Mouse (Mus musculus): Measurements from ENCODE around the gene Trafd1.

The Trafd1 gene

DNA sequence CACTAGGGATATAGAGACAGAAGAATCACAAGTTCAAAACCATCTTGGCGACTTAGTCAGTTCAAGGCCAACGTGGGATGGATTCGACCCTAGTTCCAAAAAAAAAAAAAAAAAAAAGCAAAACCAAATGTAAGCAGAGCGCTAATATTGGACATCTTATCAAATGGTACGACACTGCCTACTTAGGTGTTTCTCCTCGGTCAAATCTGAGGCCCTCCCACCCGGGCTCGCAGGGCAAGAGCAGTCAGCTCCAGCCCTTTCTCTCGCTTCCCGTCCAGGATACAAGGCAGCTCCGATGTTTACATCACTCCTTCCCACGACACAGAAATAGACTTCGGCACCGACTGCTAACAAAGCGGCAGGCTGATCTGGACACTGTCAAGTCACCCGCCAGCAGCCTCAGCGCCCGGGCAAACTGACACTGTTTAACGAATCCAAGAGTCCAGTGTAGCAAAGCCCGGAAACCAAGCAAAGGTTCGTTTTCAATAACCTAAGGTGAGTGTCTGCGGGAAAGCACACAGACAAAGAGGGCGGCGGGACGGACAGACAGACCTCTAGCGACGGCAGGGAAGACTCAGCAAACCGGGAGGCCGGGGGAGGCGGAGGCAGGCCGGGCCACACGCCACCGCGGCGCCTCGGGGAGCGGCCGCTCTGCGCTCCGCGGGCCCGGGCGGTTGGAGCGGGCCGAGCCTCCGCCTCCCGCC is 523 bp downstream of the Trafd1 start:
- peak; percentile 25 for DNase-seq (ENCODE audit: low read depth, low spot score)

DNA sequence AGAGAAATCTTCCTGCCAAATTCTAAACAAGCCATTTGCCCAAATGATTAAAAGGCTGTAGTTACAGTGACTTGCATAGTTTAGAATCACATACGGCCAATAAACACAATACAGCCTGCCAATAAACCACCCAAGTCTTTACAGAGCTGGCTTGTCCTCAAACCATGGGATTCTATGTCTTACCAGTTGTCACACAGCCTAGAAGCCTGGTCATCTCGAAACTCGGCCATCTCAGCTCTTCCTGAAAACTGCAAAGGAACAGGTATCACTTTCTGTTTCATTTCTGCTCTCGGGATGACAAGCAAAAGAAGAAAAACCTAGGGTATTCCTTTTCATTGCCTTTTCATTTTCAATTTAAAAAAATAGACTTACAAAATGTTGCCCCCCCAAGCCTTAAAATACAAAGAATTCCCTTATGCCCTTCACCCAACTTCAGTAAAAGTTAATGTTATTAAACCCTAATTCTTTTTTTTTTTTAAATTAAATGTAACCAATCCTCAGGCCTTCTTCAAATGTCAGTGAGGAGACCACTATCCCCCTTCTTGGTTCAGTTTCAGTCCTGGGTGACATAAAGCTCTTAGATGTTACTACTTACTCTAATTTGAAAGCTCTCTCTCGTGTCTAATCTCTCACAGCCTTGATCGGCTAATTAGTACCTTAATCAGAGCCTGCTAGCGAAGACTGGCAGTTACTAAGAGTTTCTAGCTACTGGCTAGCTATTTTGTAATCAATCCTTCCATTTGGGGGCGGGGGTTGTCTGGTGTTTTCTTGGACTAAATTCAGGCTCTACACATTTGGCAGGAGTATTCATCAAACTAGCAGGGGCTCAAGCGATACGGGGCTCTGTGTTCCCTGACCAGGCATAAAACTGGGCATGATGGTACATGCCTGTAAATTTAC is 1.3 kb downstream of the Trafd1 start:
- no peak for DNase-seq (ENCODE audit: low read depth, low spot score)

DNA sequence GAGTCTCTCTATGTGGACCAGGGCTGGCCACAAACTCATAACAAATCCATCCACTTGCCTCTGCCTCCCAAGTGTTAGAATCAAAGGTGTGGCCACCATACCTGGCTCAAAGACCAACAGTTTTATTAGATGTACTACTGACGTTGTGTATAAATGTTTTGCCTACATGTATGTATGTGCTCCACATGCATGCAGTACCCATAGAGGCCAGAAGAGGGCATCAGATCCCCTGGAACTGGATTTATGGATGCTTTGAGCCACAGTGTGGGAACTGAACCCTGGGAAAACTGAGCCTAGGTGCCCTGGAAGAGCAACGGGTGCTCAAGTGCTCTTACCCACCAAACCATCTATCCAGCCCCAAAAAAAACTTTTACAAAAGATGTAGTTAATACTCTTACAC is 4.7 kb downstream of the Trafd1 start:
- peak; percentile 64 for DNase-seq (ENCODE audit: low read depth, low spot score)

DNA sequence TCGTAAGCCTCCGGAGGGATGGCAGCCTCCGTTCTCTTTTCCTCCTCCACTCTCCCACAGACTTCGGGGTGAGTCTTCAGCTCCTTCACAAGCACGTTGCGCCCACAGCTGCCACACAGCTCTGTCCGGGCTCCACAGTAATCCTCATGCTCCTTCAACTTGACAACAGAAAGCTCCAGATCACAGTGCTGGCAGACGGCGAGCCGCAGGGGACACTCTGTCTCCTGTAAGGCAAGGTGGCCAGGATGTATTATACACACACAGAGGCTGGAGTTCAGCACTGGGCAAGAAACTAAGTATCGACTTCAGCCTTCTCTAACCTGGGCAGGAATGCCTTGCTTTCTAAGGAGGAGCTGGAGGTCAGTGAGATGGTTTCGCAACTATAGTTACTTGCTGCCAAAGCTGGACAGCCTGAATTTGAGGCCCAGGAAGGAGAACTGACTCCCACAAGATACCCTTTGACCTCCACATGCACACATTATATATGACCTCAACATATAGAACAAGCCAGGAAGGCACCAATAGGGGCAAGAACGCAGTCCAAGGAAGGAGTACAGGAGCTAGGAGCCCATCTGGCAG is 6.7 kb downstream of the Trafd1 start:
- no peak for DNase-seq (ENCODE audit: low read depth, low spot score)

DNA sequence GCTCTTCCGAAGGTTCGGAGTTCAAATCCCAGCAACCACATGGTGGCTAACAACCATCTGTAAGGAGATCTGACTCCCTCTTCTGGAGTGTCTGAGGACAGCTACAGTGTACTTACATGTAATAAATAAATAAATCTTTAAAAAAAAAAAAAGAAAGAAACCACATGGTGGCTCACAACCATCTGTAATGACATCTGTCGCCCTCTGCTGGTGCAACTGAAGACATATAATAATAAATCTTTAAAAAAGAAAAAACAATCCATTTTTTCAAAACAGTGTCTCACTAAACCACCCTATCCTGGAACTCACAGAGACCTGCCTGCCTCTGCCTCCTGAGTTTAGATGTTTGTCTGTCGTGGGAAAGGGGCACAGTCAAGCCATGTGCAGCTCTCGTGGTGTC is 8.5 kb downstream of the Trafd1 start:
- DNase-seq (ENCODE audit: low read depth, low spot score) = peak; percentile 53

- no peak for DNase-seq (ENCODE audit: low read depth, low spot score)
Measured at GRCm38 (mm10) chr5:121374790-121375189, 10.6 kb downstream of the Trafd1 start.

GRCm38 (mm10) chr5:121371712-121372111 is 13.7 kb downstream of the Trafd1 start:
- DNase-seq (ENCODE audit: low read depth, low spot score) = no peak

DNA sequence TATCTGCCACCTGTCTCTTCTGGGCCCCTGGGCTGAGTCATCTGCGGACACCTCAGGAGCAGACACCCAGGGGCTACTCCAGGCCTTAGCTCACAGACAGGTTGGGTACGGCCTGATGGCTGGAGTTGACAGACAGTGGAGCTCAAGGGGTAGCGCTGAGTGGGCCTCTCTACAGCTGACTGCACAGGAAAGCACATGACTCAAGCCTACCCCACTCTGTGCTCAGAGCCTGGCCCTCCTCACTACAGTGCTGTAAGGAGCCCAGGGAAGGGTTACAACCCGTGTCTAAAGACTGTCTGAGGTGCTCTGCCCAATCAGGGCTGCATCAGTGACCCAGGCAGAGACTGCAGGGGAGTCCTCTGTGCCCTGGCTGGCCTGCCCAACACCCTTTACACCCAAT is 18.2 kb downstream of the Trafd1 start:
- no peak for DNase-seq (ENCODE audit: low read depth, low spot score)

GRCm38 (mm10) chr5:121366449-121367225 is 18.8 kb downstream of the Trafd1 start:
- no peak for DNase-seq (ENCODE audit: low read depth, low spot score)

- no peak for DNase-seq (ENCODE audit: low read depth, low spot score)
Measured at GRCm38 (mm10) chr5:121363441-121363840, 22.0 kb downstream of the Trafd1 start.

- DNase-seq (ENCODE audit: low read depth, low spot score) = no peak
Measured at GRCm38 (mm10) chr5:121361696-121362095, 23.7 kb downstream of the Trafd1 start.

GRCm38 (mm10) chr5:121359229-121359628 is 26.2 kb downstream of the Trafd1 start:
- DNase-seq (ENCODE audit: low read depth, low spot score) = no peak

DNA sequence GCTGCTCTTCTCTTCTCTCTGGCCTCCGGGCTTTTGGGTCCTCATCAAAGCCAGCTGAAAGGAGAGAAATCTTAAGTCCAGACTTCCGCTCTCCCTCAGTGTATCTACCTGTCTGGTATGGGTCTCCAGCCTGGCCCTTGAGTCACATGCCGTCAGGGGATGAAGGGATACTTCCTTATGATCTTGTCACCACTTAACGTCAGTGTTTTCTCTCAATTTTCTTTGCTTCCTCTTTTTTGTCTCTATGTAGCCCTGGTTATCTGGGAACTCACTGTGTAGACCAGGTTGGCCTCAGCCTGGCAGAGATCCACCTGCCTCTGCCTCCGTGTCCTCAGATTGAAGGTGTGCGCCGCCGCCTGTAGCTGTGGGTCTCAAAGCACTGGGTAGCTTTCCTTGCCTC is 41.4 kb downstream of the Trafd1 start:
- no peak for DNase-seq (ENCODE audit: low read depth, low spot score)

DNA sequence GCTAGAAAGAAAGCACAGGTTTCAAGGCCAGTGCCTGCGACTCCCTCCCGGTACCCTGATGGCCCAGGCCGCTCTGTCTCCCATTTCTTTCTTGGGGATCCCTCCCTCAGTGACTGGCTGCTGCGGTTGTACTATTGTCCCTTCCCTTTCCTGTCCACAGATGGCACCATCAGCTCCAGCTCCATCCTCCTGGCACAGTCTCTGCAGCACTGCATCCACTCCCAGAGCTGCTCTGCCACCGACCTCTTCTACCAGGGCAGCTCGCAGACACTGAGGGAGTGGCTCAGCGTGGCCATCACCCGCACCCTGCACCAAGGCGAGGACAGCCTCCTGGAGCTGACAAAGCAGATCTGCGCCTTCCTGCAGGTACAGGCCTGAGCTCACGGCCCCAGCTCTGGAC is 42.9 kb downstream of the Trafd1 start:
- no peak for DNase-seq (ENCODE audit: low read depth, low spot score)

GRCm38 (mm10) chr5:121340965-121341473 is 44.4 kb downstream of the Trafd1 start:
- DNase-seq (ENCODE audit: low read depth, low spot score) = peak; percentile 35

- no peak for DNase-seq (ENCODE audit: low read depth, low spot score)
Measured at GRCm38 (mm10) chr5:121339507-121340230, 45.8 kb downstream of the Trafd1 start.

DNA sequence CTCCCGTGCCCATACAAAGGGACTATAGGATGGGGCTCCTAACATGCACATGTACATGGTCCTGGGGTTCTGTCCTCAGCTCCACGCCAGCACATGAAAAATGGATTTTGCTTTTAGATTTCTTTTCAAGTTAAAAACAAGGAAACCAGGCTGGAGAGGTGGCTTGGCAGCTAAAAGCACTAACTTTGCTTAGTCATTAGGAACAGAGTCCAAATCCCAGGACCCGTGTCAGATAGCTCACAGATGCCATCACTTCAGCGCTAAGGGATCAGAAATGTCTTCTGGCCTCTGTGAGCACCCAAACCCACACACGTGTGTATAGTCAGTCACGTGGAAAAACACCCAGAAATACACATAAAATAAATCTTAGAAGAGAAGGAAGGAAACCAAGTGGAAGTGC is 48.7 kb downstream of the Trafd1 start:
- no peak for DNase-seq (ENCODE audit: low read depth, low spot score)

GRCm38 (mm10) chr5:121336009-121336408 is 49.4 kb downstream of the Trafd1 start:
- no peak for DNase-seq (ENCODE audit: low read depth, low spot score)

DNA sequence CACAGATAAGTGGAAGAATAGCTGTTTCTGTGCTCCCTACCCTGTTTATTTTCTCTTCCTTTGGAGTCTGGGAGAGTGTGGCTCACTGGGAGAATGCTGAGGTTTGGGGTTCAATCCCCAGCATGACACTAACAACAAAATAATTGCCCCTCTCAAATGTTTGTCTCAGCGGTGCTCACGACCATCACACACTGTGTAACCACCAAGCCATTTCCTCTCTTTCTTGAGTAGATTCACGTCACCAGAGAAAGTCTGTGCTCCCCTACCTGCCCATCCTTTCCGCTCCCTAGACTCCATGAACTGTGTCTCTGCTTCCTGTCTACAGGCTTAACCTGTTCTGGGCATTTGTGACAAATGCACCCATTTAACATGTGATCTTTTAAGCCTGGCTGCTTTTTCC is 50.0 kb downstream of the Trafd1 start:
- no peak for DNase-seq (ENCODE audit: low read depth, low spot score)

DNA sequence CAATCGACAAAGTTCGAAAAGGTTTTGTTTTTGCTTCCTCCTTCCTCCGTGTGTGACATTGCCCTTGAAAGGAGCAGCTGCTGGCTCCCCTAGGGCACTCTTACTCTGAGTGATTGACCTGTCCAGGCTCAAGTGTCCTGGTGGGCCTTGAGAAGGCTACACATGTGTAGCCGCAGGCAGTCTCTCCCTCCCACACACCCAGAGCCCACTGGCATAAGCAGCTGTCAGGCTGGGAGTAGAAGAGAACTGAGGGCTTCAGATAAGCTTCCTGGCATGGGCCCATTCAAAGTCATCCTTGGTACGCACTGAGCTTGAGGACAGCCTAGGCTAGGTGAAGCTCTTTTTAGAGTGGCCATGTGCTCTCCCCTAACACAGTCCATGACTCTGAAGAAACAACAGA is 51.0 kb downstream of the Trafd1 start:
- no peak for DNase-seq (ENCODE audit: low read depth, low spot score)

DNA sequence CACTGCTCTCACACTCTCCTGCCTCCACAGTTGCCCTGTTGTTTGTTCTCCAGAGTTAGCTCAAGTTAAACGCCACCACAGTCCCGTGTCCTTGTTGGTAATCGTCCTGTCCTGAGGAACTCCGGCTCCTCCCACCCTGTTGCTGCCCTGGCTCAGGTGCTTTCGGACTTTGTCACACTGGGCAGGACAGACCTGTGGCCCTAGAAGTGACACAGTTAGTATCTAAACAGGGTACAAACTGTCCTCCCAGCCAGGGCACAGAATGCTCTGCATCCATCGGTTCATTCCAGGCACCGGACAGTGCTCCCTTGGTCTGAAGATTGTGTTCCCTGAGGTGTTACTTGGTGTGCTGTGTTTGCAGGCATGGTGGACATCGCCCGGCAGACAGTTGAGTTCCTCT is 51.5 kb downstream of the Trafd1 start:
- DNase-seq (ENCODE audit: low read depth, low spot score) = no peak

All from ES-CJ7 (cell line).